Mouse (Mus musculus) small intestine, adult 2 months (tissue): ENCODE results near the gene Pam16.

Experiments
- CTCF ChIP-seq: fragments of 200-500 bp; IDR thresholded peaks from 2 replicates; pipeline ENCODE4 v1.5.1; 2012; ENCODE audit warnings: low read depth, mild to moderate bottlenecking, control low read depth, inconsistent platforms, low read length, moderate library complexity, mixed read lengths; ENCODE audit not compliant: insufficient replicate concordance, insufficient read length; ENCODE audit errors: extremely low read depth
- POLR2A ChIP-seq: fragments of 200-500 bp; IDR thresholded peaks from 2 replicates; pipeline ENCODE4 v1.6.1; 2012; ENCODE audit warnings: low read depth, mild to moderate bottlenecking, control low read depth, inconsistent platforms, low read length, moderate library complexity

DNA sequence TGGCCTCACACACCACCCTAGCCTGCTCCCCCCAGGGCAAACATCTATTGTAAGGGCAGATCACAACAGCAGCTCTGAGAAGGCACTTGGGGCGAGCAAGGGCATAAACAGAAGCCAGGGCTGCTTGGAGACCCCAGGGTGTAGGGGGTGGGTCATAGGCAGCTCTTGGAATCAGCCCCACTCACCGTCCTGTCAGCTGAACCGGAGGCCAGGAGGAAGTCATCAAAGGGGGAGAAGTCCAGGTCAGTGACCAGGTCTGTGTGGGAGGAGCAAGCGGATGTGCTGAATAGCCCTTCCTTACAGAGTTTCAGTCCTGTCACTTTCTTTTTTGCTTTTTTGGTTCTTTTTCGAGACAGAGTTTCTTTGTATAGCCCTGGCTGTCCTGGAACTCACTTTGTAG, 45.5 kb upstream of the Pam16 start:
- TF ChIP-seq CTCF, result no peak
- no peak for TF ChIP-seq POLR2A
